Mouse (Mus musculus) hindbrain, embryonic 10.5 days (tissue): ENCODE results near the gene Pak4. TPM values are rescaled to one million over a fixed set of nuclear protein-coding genes. Genes with fewer than 3 reads are reported as not detected.

Source experiments
- DNase-seq: peaks from one replicate; pipeline ENCODE4 v3.0.0-alpha.2; 2017; ENCODE audit warnings: low spot score
- H3K27ac ChIP-seq: fragments of 300-500 bp; sonication (generic); 2 replicates; pipeline ENCODE4 v1.5.1; 2016; ENCODE audit warnings: mild to moderate bottlenecking, moderate library complexity
- H3K27me3 ChIP-seq: fragments of 300-500 bp; sonication (generic); 2 replicates; pipeline ENCODE4 v1.6.1; 2016; ENCODE audit warnings: mild to moderate bottlenecking; ENCODE audit not compliant: poor library complexity, insufficient read depth, severe bottlenecking
- H3K36me3 ChIP-seq: fragments of 300-500 bp; sonication (generic); 2 replicates; pipeline ENCODE4 v1.6.1; 2016; ENCODE audit warnings: mild to moderate bottlenecking, moderate library complexity
- H3K4me1 ChIP-seq: fragments of 300-500 bp; sonication (generic); replicated peaks from 2 replicates; pipeline ENCODE4 v1.6.1; 2016; ENCODE audit warnings: mild to moderate bottlenecking
- H3K4me3 ChIP-seq: fragments of 300-500 bp; sonication (generic); 2 replicates; pipeline ENCODE4 v1.5.1; 2016; ENCODE audit warnings: mild to moderate bottlenecking, moderate library complexity
- H3K9me3 ChIP-seq: fragments of 300-500 bp; sonication (generic); 2 replicates; pipeline ENCODE4 v1.6.1; 2016; ENCODE audit warnings: mild to moderate bottlenecking, moderate library complexity
- WGBS: fragments of 180-500 bp; shearing (Covaris S2); methylation state at CpG from one replicate; pipeline ENCODE4 v1.1.7; 2016; 5-methylcytosine and 5-hydroxymethylcytosine counted together
- polyA plus RNA-seq: library from polyadenylated mRNA; unstranded; fragments of >200 nt; fragmentation: Nextera tagmentation; extraction: Ambion mirVana; gene quantifications from 2 replicates; pipeline ENCODE4 v1.2.1, GENCODE M21; 2016

Gene Pak4
- polyA plus RNA-seq, 1 experiment from 2014 or later, result 51.8 TPM

DNA sequence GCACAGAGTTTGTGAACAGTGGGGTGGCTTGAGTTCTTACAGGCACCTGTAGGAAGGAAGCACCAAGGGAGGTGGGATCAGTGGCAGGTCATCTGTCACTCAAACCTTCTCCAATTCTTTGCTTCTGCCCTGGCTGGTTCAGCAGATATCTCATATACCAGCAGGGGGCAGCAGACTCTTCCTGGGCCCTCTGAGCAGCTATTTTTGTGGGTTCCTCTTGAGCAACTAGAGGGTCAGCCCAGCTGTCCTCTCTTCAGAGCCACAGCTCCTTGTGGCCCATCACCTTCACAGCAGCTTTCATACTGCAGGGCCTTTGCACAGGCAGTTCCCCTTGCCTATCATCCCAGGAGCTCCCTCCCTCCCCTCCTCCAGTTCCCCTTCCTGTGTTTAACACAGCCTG, 29.7 kb downstream of the Pak4 start:
- H3K4me3 ChIP-seq, result no peak overlapping the region
- H3K36me3 ChIP-seq, result peaks cover 70% of the 10 kb centered on the region

DNA sequence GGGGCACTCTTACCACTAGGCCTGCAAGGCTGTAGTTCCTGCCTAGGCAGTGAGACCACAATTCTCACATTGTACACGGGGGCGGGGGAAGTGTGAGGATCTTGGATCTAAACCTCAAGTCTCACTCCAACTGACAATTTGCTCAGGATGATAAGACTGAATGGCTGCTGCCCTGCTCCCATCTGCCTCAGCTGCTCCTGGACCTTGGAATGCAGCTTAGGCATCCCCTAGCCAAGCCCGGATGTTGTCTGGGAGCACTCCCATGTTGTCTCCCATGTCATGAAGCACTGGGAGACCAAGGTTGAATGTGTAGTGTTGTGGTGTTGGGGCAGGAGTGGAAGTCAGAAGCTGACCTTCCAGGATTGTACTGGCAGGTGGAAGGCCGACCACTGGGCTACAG, 30.4 kb downstream of the Pak4 start:
- H3K27me3 ChIP-seq, result no peaks in the 10 kb centered on the region
- H3K27ac ChIP-seq, result no peak overlapping the region
- H3K9me3 ChIP-seq, result no peaks in the 10 kb centered on the region
- DNase-seq, result no peak
- peaks cover 77% of the 10 kb centered on the region for H3K36me3 ChIP-seq
- peaks cover 31% of the 10 kb centered on the region for H3K4me1 ChIP-seq
- WGBS, result 91% methylated on average over 4 of the region's 4 CpGs
- H3K4me3 ChIP-seq, result no peak overlapping the region

More for the DNA sequence above, 29.7 kb downstream of the Pak4 start:
- DNase-seq, result peak; percentile 59
- H3K4me1 ChIP-seq, result peaks cover 37% of the 10 kb centered on the region
- H3K27me3 ChIP-seq, result no peaks in the 10 kb centered on the region
- H3K9me3 ChIP-seq, result no peaks in the 10 kb centered on the region
- H3K27ac ChIP-seq, result no peak overlapping the region

DNA sequence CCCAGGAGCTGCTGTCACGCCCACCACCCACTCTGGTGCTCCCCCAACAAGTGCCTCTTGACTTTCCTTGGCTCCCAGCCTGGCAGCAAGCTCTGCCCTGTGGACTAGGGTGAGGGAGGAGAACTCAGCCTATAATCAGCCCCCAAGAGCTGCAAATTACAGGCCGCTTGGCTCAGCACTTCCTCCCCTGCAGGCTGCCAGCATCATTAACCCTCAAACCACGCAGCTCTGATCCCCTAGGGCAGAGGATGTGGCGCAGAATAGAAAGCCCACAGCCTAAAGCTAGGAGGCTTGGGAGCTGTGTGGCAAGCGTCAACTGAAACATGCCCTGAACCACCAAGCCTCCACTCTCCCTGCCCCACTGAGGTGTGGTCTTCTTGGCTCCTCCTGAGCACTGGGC, 32.6 kb downstream of the Pak4 start:
- Histone ChIP-seq H3K9me3 (no peaks in the 10 kb centered on the region), H3K27ac (no peak overlapping the region), H3K36me3 (peaks cover 95% of the 10 kb centered on the region), H3K4me1 (peaks cover 10% of the 10 kb centered on the region), H3K4me3 (no peak overlapping the region), H3K27me3 (no peaks in the 10 kb centered on the region)
- no peak for DNase-seq
- 83% methylated on average over 5 of the region's 5 CpGs for WGBS

DNA sequence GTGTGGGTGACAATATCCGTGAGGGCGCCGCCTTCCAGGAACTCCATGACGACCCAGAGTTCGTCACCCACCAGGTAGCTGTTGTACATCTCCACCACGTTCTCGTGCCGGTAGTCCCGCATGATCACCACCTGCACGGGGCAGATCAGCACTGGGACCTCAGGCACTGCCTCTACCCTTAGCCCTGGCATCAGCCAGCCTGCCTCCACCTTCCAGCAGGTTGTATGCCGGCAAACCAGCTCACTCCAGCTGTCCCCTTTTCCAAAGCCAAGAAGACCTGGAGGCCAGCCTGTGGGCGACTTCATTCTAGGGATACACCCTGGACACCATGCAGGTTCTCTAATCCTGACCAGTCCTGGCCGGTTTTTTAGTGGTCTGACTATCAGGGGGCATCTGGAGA, 35.0 kb downstream of the Pak4 start:
- Histone ChIP-seq H3K4me1 (peaks cover 15% of the 10 kb centered on the region; the same call in 1 of the 2 replicates), H3K4me3 (no peak overlapping the region), H3K27ac (no peak overlapping the region), H3K36me3 (peaks cover 96% of the 10 kb centered on the region), H3K27me3 (no peaks in the 10 kb centered on the region), H3K9me3 (no peaks in the 10 kb centered on the region)
- 95% methylated on average over 13 of the region's 13 CpGs for WGBS
- no peak for DNase-seq

DNA sequence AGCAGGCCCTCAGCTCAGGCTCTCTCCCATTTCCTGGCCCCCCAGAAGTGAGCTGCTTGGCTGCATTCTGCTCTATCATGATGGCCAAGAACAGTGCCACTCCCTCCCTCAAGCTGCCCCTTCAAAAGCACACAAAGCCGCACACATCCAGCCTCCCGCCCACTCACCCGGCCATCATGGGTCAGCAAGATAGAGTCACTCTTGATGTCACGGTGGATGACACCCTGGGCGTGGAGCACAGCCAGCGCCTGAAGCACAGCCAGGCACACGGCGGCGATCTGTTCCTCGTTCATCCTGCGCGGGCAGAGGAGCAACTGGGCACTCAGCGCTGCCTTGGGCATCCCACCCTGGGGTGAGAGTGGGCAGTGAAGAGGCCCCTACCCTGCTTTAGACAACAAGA, 35.6 kb downstream of the Pak4 start:
- Histone ChIP-seq H3K9me3 (no peaks in the 10 kb centered on the region), H3K4me3 (no peak overlapping the region), H3K36me3 (peaks cover 94% of the 10 kb centered on the region), H3K27me3 (no peaks in the 10 kb centered on the region), H3K4me1 (peaks cover 15% of the 10 kb centered on the region; the same call in 1 of the 2 replicates), H3K27ac (no peak overlapping the region)
- WGBS, result 87% methylated on average over 13 of the region's 13 CpGs
- DNase-seq, result no peak

DNA sequence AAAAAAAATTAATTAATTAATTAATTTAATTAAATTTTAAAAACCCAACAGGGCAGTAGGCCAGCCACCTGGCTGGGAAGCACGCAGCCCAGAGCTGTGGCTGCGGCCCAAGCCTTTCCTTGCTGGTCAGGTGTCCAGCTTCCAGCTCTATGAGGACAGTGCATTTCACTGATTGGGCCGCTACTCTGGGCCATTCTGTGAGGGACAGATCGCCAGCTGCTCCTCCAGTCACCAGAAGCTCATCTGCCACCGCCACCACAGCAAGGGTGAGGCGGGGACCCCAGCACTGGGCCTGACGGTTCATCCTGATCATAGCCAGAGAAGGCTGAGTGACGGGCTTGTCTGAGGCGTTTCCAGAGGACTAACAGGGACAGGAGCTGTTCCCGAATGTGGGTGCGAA, 36.0 kb downstream of the Pak4 start:
- H3K36me3 ChIP-seq, result peaks cover 90% of the 10 kb centered on the region
- no peak overlapping the region for H3K27ac ChIP-seq
- no peak for DNase-seq
- H3K4me1 ChIP-seq, result peaks cover 15% of the 10 kb centered on the region; the same call in 1 of the 2 replicates
- 86% methylated on average over 11 of the region's 11 CpGs for WGBS
- no peak overlapping the region for H3K4me3 ChIP-seq
- no peaks in the 10 kb centered on the region for H3K9me3 ChIP-seq
- H3K27me3 ChIP-seq, result no peaks in the 10 kb centered on the region

DNA sequence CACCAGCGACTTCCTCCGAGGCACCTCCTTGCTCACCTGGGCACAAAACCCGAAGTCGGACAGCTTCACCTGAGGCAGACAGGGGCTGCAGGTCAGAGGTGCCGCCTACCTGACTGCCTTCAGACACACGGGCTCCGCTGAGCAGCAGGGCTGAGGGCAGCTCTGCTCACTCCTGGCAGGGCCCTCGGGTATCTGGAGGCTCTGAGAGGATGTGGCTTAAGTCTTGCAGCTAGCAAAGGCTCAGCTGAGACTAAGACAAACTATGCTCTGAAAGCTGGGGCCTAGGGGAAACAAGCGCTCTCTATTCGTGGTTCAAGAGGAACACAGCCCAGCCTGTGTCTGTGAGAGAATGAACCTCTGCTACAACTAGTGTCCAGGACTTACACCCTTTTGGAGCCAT, 37.1 kb downstream of the Pak4 start:
- H3K4me3 ChIP-seq, result no peak overlapping the region
- no peaks in the 10 kb centered on the region for H3K27me3 ChIP-seq
- no peak overlapping the region for H3K27ac ChIP-seq
- H3K4me1 ChIP-seq, result peaks cover 22% of the 10 kb centered on the region
- H3K36me3 ChIP-seq, result peaks cover 79% of the 10 kb centered on the region
- DNase-seq, result no peak
- H3K9me3 ChIP-seq, result no peaks in the 10 kb centered on the region
- WGBS, result 93% methylated on average over 10 of the region's 10 CpGs

DNA sequence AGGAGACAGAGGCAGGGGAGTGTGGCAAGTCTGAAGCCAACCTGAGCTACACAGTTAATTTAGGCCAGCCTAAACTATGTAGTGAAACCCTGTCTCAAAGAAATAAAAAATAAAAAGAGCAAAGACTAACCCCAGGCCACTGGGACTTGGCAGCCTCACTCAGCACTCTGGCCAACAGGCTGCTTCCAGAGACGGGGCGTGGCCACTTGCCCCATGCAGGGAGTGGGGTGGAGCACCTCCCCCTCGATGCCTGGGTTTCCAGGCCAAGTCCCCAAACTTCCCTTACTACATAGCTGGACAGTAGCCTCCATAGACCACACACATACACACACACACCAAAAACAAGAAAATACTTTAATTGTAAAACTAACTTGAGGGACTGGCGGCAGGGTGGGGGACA, 39.5 kb downstream of the Pak4 start:
- no peaks in the 10 kb centered on the region for H3K27me3 ChIP-seq
- peaks cover 55% of the 10 kb centered on the region for H3K36me3 ChIP-seq
- H3K9me3 ChIP-seq, result no peaks in the 10 kb centered on the region
- 60% methylated on average over 4 of the region's 4 CpGs for WGBS
- peaks cover 23% of the 10 kb centered on the region for H3K4me1 ChIP-seq
- H3K4me3 ChIP-seq, result no peak overlapping the region
- no peak for DNase-seq
- no peak overlapping the region for H3K27ac ChIP-seq

DNA sequence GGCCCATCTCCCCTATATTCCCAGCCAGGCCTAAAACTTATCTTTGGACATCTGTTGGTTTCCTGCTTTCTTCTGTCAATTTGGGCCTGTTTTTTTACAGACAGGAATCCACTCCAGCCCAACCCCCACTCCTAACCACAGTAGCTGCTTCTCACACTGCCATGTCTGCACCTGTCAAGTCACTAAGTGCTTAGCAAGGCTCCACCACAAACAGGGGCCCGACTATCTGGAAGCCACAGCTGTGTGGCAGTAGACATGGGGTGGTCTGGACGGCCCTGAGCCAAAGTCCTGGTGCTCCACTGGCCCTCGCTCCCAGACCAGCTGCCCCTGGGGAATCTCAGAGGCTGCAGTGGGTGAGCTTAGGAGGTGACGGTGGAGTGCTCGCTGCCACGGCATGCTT, 40.3 kb downstream of the Pak4 start:
- no peaks in the 10 kb centered on the region for H3K27me3 ChIP-seq
- WGBS, result 84% methylated on average over 6 of the region's 6 CpGs
- DNase-seq, result no peak
- 0 out of 2 replicates have a peak overlapping the region, but pooled peaks have one; percentile 6 for H3K27ac ChIP-seq
- H3K9me3 ChIP-seq, result 0 out of 2 replicates have a peak, but pooled peaks cover 6% of the 10 kb centered on the region
- H3K4me3 ChIP-seq, result no peak overlapping the region
- H3K36me3 ChIP-seq, result peaks cover 47% of the 10 kb centered on the region
- peaks cover 23% of the 10 kb centered on the region for H3K4me1 ChIP-seq

DNA sequence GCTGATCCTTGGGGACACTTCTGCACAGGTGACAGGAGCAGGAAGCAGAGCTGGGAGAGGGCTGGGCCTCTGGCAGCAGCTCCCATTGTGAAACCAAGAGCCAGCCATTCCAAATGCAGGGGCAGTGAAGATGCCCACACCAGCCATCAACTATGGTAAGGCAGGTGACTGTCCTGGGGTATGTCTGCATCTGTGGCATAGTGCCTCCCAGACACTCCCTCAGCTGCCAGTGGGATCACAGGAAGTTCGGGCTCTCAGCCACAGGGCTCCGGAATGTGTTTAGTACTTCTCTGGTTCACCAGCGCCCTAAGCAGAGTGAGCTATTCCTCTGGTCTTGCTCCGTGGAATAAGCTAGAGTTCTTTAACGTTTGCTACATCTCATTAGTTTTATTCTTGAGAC, 40.9 kb downstream of the Pak4 start:
- H3K4me1 ChIP-seq, result peaks cover 23% of the 10 kb centered on the region
- H3K36me3 ChIP-seq, result peaks cover 41% of the 10 kb centered on the region
- no peak overlapping the region for H3K27ac ChIP-seq
- peaks cover 12% of the 10 kb centered on the region; the same call in 1 of the 2 replicates for H3K9me3 ChIP-seq
- H3K4me3 ChIP-seq, result no peak overlapping the region
- no peaks in the 10 kb centered on the region for H3K27me3 ChIP-seq
- WGBS, result 75% methylated on average over 5 of the region's 5 CpGs
- no peak for DNase-seq

DNA sequence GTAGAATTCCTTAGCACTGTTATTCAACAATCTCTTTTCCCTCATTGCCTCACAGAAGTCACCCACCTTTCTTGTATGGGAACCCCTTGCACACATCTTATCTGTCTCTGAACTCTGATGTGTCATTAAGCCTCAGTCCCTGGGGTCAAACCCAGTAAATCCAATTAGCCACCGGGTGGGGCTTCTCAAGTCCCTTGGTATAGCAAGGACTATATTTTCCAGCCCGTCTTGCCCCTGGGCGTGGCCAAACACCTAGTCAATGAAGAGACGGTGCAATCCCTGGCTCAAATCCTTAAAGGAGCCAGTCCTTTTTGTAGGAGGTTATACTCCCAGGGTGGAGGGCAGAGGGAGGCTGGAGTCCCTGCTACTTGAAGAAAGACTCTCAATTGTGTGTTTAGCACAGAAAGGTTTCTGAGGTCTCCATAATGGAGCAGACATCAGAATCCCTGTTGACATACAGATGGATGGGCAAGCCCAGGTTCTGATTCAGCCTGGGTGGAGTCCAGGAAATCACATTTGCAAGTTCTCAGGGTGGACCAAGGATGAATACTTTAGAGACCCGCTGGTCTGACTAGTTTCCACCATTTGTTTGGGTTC, 41.9 kb downstream of the Pak4 start:
- Histone ChIP-seq H3K9me3 (peaks cover 12% of the 10 kb centered on the region; the same call in 1 of the 2 replicates), H3K27ac (no peak overlapping the region), H3K27me3 (no peaks in the 10 kb centered on the region), H3K4me1 (peaks cover 23% of the 10 kb centered on the region), H3K36me3 (peaks cover 33% of the 10 kb centered on the region), H3K4me3 (no peak overlapping the region)
- DNase-seq, result no peak
- 36% methylated on average over 5 of the region's 5 CpGs for WGBS

DNA sequence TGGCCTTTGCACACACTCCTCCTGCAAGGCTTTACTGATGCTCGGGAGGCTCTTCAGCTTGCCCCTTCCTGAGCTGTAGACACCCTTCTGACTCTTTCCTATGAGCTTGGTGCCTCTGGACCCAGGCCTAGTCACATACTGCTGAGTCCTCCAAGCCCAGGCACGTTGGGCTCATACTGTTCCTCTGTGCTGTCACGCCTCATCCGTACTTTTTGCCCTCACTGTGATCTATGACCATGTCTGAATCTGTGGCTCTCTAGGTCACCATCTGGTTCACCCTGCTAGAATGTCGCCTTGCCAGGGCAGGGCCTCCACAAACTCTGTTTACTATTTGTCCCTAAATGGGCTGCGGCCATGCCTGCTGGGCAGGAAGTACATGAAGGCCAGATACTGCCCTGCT, 44.9 kb downstream of the Pak4 start:
- no peak overlapping the region for H3K27ac ChIP-seq
- H3K4me3 ChIP-seq, result no peak overlapping the region
- H3K27me3 ChIP-seq, result peaks cover 2% of the 10 kb centered on the region
- 93% methylated on average over 6 of the region's 6 CpGs for WGBS
- peaks cover 5% of the 10 kb centered on the region for H3K36me3 ChIP-seq
- no peak for DNase-seq
- H3K4me1 ChIP-seq, result peaks cover 8% of the 10 kb centered on the region; the same call in 1 of the 2 replicates
- peaks cover 12% of the 10 kb centered on the region; the same call in 1 of the 2 replicates for H3K9me3 ChIP-seq

DNA sequence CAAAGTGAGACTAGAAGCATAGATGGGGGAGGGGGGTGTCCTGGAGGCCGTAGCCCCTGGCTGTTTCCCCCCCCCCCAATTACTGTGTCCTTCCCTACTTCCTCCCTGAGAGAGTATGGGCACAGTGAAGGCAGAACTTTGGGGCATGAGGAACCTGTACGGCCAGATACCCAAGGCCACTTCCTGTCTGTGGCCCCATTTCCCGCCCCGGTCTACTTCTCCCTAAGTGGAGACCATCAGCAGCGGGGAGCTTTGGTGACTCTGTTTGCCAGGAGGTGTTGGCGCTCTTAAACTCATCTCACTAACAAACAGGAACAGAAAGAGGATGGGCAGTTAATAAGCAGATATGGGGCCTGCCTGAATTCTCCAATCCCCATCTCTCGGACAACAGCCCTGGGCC, 50.4 kb downstream of the Pak4 start:
- Histone ChIP-seq H3K9me3 (peaks cover 5% of the 10 kb centered on the region; the same call in 1 of the 2 replicates), H3K27ac (no peak overlapping the region), H3K4me1 (peaks cover 43% of the 10 kb centered on the region), H3K27me3 (peaks cover 50% of the 10 kb centered on the region), H3K4me3 (no peak overlapping the region; the same call in 1 of the 2 replicates), H3K36me3 (no peaks in the 10 kb centered on the region)
- WGBS, result 72% methylated on average over 7 of the region's 7 CpGs
- DNase-seq, result no peak
